Mouse (Mus musculus): Measurements from ENCODE around the gene Rnf182.
A peak's percentile ranks its signal among the peaks of the same experiment; 100 is the strongest.

Gene Rnf182

DNA sequence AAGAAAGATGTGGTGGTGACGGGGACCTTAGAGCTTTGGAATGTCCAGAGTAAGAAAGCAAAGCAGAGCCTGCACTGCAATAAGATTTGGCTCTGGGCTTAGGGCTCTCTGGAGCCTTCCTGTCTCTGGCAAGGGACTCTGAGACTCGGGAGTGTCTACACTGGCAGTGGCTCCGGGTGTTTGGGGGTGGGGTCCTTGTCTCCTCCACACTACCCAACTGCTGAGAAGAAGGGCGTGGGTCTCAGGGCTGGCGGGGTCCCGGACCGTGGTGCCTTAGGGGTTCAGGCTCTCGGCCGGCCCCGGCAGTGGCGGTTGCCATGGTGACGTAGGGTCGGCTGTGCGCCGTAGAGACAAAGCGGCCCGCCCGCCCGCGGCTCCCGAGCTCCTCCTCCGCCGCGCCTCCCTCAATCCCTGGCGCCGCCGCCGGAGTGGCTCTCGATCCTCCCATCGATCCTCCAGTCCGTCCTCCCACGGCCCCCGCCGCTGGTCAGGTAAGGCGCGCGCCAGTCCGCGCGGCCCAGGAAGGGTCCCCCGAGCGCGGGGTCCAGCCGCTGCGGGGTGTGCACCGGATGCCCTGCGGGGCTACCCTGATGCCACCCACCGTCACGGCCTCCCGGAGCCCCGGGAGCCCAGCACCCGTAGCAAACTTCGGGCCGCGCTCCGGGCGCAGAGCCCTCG, at the start of gene Rnf182:
TSS of gene Rnf182 (plus strand) at position 134 of the 678 bp plus-strand sequence.
- peak; percentile 84 for DNase-seq (ENCODE audit: low spot score)

- no peak for DNase-seq (ENCODE audit: low spot score)
These were observed 49.3 kb upstream of the Rnf182 start for GRCm38 (mm10) chr13:43566184-43566583.

- no peak for DNase-seq (ENCODE audit: low spot score)
These were observed 48.2 kb upstream of the Rnf182 start for GRCm38 (mm10) chr13:43567141-43567891.

GRCm38 (mm10) chr13:43573979-43574378, 41.5 kb upstream of the Rnf182 start:
- DNase-seq (ENCODE audit: low spot score): no peak

DNA sequence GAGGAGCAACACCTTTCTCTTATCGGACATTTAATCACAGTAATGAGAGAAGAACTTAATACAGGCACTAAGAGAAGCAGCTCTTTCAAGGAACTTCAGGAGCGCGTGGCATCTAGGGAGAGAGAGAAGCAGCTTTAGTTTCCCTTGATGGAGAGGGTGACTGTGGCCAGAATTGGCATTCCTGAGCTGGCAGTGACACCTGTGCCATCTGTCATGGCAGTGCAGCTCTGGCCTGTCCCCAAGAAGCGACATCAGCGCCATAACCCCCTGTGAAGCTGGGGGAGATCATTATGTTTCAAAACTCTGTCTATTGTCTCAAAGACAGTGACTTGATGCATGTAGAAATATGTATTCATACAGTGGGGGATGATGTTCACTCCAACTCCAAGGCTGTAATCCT, 40.1 kb upstream of the Rnf182 start:
- DNase-seq (ENCODE audit: low spot score): no peak

DNA sequence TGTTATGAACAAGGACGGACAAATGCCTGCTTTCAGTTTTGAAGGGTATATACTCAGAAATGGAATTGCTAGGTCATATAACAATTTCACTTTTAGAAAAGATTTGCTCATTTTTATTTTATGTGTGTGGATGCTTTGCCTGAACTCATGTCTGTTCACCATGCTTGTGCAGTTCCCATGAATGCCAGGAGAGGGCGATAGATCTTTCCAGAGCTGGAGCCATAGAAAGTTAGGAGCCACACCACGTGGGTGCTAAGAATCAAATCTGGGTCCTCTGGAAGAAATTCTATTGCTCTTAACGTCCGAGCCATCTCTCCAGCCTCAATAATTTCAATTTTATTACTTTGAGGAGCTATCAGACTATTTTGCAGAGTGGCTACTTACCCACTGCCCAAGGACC, 38.3 kb upstream of the Rnf182 start:
- no peak for DNase-seq (ENCODE audit: low spot score)

DNA sequence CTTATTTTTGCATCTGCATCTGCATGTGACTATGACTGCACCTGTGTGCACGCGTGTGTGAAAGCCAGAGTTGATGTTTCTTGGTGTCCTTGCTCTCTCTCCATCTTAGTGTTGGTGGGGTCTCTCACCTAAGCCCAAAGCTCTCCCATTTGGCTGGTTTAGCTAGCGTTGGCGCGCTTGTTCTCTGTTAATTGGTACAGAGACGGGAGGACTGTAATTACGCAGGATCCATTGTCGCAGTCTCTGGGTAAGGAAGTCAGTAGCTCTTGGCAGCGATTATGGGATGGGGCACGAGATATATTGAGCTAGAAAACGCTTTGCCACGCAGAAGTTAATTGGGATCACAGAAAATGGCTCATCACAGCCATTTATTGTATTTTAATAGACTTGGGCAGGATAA, 37.7 kb upstream of the Rnf182 start:
- DNase-seq (ENCODE audit: low spot score): no peak

DNA sequence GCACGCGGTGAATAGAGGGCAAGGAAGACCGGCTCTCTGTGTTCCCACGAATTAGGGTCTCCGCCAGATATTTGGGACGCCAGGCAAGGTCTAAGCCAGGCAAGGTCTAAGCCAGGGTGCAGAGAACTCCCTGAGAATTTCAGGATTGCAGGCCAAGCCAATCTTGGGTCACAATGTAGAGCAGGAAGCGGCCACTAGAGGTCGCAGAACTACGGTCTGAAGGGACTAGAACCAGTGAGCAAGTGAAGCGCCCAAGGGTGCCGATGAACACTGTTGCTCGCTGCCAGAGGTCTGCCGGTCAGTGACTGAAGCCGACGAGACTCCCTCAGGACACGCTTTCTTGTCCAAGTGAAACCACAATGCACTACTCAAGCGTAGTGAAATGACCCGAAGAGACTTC, 35.8 kb upstream of the Rnf182 start:
- DNase-seq (ENCODE audit: low spot score): peak; percentile 50

DNA sequence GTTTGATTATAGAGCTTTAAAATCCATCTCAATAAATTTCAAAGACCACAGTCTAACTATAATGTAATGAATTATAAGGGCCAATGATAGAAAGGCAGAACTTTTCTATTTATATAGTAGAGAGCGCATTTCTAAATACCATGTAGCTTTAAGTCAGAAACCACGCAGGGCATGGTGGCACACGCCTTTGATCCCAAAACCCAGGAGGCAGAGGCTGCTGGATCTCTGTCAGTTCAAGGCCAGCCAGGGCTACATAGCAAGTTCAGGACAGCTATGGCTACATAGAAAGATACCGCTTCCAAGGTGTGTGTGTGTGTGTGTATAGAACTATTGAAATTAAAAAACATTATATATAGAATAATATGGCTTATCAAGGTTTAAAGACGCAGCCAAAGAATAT, 34.8 kb upstream of the Rnf182 start:
- DNase-seq (ENCODE audit: low spot score): no peak

DNA sequence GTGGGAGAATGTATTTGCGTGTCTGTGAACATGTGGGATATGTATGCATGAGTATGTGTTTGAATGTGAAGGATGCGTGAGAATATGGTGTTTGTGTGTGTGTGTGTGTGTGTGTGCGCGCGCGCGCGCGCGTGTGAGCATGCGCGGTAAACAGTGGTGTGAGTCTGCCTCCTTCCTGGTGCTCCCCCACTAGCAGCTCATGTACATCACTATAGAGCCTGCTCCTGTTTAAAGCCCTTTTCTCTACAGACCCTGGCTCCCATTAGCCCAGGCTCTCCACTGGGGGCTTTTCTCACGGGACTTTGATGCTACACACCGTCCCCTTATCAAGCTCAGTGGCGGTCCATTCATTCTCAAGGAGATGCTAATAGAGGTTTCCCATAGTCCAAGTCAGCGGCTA, 32.5 kb upstream of the Rnf182 start:
- no peak for DNase-seq (ENCODE audit: low spot score)

- no peak for DNase-seq (ENCODE audit: low spot score)
These were observed 32.0 kb upstream of the Rnf182 start for GRCm38 (mm10) chr13:43583504-43583903.

GRCm38 (mm10) chr13:43585335-43585734, 30.2 kb upstream of the Rnf182 start:
- no peak for DNase-seq (ENCODE audit: low spot score)

- DNase-seq (ENCODE audit: low spot score): no peak
These were observed 28.5 kb upstream of the Rnf182 start for GRCm38 (mm10) chr13:43586966-43587365.

DNA sequence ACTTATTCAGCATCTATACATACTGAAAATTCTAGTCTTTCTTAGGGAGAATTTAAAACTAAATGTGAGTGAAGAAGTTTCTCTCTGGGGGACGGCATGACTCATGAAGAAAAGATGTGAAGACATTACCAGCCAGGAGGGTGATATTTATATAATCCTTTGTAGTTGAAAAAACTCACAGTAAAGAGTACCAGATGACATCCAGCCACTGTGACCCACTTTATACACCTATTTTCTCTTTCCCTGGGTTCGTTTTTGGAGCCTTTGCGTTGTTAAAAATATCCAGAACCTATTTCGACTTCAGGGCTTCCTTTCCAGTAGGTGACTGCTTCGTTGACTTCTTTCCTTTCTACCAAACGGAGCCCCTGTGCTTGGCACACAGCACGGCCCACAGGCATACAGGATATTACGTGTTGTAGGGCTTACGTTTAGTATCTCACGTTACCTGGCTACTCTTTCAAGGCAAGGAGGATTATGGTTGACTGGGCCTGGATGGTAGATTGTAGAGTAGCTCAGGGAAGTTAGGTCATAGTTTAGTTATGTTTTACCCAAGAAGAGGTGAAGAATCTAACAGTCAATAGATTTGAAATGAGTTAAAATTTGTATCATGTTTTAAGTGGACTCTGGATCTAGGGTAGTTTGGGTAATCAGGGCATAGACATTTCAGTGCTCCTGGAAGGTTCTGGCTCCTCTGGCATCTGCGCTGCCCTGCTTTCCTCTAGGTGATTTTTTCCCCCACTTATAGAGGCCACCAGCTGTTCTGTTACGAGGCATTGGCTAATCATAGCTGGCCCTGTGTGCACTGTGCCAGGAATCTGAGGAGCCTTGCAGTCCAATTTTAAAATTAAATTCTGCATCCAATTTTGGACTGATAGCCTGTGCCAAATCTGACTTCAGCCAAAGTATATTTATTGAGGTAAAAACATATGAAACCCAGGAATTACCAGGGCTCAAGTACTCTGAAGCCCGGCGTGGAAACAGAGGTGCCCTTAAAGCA, 27.4 kb upstream of the Rnf182 start:
- DNase-seq (ENCODE audit: low spot score): no peak

DNA sequence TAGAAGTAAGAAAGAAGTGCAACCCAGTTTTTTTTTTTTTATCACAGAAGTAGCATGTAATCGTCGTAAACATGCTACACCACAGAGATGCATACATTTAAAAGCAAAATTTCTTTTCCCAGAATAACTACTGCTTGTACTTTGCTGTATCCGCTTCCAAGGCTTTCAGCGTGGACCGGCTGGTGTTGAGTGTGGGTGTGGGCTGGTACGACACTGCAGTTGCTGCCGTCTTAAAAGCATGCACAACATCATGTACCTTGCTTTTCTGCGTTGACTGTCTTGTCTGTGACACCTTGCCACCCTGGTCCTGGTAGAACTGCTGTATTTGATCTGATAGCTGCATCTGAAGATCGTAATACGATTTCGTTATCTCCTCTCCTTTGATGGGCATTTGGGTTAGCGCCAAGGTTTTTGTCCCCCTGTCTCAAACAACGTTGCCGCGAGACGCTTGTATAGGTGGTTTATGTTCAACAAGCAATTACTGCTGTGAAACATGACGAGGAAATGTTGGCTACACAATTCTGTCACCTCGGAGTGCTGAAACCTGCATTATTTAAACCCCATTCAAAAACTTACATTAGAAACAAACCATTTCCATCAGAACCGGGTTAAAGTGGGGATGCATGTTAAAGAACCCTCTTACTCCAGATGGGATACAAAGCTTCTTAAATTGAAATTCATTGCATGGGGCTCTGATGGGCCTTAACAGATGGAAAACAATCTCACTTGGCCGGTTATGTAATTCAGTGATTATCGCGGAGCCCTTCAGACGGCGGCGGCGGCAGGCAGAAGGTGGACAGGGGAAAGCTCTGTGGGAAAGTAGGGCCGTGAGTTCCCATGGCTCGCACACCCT, 23.5 kb upstream of the Rnf182 start:
- DNase-seq (ENCODE audit: low spot score): no peak

DNA sequence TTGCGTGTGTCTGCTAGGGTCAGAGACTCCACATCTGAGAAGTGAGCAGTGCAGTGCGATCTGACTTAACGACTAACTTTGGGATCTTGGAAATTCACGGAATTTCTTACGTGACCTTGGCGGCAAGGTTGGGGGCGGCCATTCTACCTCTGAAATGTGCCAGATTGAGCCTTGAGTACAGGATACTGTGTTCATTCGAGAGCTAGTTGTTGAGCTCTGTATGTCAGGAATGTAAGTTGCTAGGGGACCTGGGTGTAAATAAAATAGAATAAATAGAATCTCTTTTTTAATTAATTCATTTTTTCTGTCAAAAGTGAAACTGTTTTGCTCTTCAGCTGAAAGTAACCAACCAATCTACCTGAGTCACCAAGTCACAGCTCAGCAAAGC, 22.8 kb upstream of the Rnf182 start:
- DNase-seq (ENCODE audit: low spot score): peak; percentile 11

DNA sequence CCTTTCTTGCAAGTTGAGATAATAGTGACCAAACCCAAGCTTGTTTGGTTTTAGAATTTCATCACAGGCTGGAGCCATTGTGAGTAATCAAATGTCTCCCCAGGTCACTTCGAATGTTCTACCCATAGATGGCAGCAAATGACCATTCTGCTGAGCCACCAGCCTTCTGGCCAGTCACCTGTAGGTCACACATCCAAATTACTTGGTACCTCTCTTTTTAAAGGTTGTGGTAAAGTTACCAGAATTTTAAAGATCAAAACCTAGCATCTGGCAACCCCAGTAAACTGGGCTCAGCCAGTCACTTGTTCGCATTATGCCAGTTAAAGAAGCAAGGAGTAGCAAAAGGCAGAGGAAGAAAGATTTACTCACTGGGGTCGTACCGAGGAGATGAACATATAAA, 19.6 kb upstream of the Rnf182 start:
- peak; percentile 14 for DNase-seq (ENCODE audit: low spot score)

DNA sequence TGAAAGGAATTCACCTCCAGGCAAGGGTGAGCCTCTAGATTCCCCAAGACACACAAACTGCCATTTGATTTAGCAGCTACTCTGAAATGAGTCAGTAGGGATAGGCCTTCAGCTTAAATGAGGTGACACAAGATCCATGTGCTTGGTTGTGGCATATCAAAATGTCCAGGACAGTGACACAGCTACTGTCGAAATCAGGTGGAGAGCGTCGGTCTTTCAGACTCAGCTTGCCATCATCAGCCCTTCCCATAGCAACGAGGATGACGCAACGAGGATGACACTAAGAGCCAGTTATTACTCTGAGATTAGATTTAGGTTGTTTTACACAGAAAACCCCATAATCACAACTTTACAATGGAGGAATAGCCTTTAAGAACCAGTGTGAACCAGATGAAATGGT, 14.5 kb upstream of the Rnf182 start:
- no peak for DNase-seq (ENCODE audit: low spot score)

GRCm38 (mm10) chr13:43602440-43602839, 13.1 kb upstream of the Rnf182 start:
- no peak for DNase-seq (ENCODE audit: low spot score)

DNA sequence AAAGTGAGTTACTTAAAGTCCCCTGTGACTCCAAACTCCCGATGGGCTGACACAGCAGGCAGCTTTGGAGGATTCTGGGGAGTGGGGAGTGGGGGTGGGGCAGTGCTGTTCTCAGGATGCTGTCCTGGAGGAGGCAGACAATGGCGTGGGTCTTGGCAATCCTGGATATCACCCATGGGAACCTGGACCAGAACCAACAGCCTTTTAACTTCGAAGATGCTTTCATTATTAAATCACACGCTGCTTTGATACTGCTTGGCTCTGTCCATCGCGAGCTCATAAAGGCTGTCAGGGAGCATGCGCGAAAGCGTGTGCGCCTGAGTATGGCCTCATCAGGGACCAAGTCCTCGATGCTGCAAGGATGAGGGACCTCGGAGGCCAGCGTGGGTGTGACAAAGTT, 12.5 kb upstream of the Rnf182 start:
- DNase-seq (ENCODE audit: low spot score): no peak

- DNase-seq (ENCODE audit: low spot score): no peak
These were observed 6.7 kb upstream of the Rnf182 start for GRCm38 (mm10) chr13:43608854-43609253.

GRCm38 (mm10) chr13:43612040-43612439, 3.5 kb upstream of the Rnf182 start:
- no peak for DNase-seq (ENCODE audit: low spot score)

All from ovary, postnatal 36 days (tissue).